Mouse (Mus musculus) ES-CJ7 (cell line): ENCODE data around the gene Sh3bgr.

ENCODE experiments used
- DNase-seq: peaks from one replicate; pipeline ENCODE4 v3.0.0; 2011; ENCODE audit warnings: low read depth, low spot score

Sh3bgr gene

GRCm38 (mm10) chr16:96199913-96200701 is at the start of gene Sh3bgr:
Gene Sh3bgr (plus strand): TSS chr16:96200450.
- DNase-seq, result peak; percentile 56

DNA sequence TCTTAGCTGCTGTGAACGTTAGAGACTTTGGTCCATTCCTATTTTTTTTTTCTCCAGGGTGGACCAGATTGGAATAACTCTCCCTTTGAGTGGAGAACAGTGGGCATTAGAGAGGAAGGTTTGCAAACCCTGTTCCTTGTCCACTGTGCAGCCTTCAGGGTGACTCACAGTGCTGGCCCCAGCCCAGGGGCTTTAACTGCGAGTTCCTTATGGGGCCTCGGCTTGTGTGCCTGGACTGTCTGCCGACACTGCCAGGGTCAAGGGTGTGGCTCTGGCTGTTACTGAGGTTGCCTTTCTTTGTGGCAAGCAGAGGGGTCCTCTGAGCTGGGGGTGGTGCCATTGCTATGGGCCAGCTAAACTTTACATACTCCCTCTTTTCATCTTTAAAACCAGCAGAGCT is 49.3 kb upstream of the Sh3bgr start:
- DNase-seq, result no peak

- peak; percentile 73 for DNase-seq
Measured at GRCm38 (mm10) chr16:96151551-96151950, 48.7 kb upstream of the Sh3bgr start.

DNA sequence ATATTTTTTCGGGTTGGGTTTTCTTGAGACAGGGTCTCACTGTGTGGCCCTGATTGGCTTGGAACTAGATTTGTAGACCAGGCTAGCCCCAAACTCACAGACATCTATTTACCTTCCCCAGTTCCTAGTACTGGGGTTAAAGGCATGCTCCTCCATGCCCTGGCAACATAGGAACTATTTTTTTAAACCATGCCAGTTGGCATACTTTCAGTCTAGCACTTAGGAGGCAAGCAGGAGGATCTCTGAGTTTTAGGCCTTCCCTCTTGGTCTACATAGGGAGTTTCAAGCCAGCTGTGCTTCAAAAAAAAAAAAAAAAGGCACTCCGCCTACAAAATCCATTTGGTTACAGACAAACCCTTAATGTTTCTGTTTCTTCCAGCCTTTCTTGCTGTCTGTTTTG is 45.8 kb upstream of the Sh3bgr start:
- DNase-seq, result no peak

- no peak for DNase-seq
Measured at GRCm38 (mm10) chr16:96156019-96156418, 44.2 kb upstream of the Sh3bgr start.

DNA sequence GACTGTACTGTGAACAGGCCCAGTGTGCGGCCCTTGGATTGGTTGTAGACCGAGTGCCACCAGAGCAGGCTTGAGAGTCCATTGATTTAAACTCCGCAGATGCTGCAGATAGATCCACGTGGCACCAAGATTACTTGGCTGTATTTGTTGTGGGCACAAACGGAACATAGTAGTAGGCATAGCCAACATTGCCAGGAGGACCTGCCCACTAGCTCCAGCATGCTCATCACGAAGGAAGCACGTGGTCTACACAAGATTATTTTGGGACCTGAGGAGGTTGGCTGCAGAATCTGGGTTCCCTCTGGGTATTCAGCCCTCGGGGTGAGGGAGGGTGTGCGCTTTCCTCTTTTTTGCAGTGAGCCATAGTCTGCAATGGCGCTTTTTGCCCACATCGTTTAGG is 43.1 kb upstream of the Sh3bgr start:
- DNase-seq, result no peak

DNA sequence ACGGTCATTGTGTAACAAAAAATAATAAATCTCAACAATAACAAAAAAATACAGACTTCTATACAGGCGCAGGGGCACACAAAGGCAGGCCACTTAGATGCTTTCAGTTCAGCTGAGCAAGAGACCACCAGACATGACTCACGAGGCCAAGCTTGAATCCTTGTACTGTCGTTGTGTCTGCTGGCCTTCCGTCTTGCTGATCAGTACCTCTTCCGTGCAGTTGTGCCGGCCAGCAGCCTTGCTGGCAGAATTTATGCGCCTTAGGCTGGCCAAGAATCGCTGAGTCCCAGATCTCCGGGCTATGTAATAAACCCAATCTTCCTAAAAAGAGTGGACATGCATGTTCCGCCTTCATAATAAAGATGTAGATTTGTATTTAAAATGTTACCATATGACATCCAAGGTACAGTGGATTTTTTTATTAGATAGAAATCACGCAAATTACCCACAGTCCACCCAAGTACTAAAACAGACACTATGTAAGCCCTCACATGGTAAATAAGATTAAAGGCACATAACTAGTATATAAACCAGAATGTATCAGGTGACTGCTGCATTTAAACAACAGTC is 41.7 kb upstream of the Sh3bgr start:
- no peak for DNase-seq

GRCm38 (mm10) chr16:96159091-96159731 is 41.0 kb upstream of the Sh3bgr start:
- peak; percentile 38 for DNase-seq

DNA sequence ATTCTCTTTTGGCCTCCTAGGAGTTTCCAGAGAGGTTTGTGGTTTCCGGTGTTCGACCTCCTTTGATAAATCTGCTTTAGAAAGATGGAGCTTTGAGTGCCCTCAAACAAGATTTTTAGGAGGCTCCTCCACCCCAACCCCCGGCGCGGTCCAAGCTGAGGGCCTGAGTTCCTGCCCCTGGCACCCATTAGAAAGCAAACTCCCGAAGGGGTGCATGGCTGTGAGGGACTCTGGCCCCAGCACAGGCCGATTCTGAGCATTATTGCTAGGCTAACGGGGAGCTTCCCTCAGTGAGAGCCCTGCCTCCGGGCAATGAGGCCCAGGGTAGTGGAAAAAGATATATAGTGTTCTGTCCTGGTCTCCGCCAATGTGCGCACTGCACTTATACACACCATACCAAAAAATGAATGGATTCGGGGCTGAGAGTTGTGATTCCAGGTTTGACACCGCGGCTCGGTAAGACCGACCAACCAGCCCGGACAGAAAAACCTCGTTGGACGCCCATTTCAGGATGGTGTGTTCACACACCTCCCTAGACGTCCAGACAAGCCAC is 40.4 kb upstream of the Sh3bgr start:
- DNase-seq, result no peak

DNA sequence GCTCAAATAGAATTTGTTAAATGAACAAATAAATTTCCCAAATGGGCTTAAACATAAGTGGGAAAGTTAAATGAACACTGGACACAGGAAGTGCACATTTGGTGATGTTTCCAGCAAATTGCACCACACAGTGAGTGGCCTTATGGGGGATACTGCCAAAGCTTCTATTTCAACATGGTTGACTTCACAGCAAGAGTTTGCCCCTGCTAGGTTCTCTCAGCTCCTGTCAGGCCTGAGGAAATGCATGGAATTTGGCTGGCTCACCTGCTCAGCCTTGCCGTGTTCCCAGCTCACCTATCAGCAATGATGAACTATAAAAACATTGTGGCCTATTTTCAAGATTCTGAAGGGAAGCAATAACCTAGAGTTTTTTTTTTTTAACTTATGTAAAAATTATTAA is 39.3 kb upstream of the Sh3bgr start:
- no peak for DNase-seq

- no peak for DNase-seq
Measured at GRCm38 (mm10) chr16:96161336-96161735, 38.9 kb upstream of the Sh3bgr start.

DNA sequence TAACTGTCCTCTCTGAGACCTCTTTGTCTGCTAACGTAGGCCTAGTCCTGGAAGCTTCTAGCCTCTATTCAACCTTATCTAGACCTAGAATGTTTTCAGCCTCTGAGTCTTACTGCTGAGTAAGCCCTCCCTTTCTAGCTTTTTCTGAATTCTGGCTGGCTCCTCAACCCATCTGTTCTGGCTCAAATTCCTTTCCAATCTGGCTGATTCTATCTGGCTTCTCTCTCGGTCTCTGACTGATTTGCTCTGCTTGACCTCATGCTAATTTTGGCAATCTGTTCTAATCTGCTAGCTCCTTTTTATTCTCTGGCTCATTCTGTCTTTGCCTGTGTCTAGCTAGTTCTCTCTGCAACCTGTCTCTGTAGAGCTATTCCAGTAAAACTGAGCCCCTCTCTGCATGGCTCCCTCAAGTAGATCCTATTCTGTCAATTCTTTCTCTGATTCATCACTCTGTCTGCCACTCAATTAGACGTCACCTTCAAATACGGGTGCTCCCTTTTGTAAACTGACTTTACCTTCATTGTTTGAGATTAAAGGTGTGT is 34.5 kb upstream of the Sh3bgr start:
- DNase-seq, result no peak

GRCm38 (mm10) chr16:96168837-96169236 is 31.4 kb upstream of the Sh3bgr start:
- DNase-seq, result no peak

- DNase-seq, result no peak
Measured at GRCm38 (mm10) chr16:96173648-96174047, 26.6 kb upstream of the Sh3bgr start.

DNA sequence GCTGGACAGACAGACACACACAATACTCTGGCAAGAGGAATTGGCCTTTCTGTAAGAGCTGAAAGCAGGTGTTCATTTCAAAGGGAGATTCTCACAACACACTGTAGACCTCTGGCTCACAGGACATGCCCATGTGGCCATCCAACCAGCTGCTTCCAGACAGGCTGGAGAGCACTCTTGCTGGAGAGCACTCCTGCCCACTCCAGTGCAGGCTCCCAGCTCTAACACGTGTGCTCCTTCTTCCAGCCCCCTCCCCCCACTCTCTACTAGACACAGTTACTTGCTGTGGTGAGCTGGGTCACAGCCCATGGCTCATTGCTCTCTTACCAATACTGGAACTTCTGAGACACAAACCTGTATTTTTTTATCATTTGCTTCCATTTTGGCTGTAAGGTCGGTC is 24.9 kb upstream of the Sh3bgr start:
- no peak for DNase-seq

GRCm38 (mm10) chr16:96179156-96179555 is 21.1 kb upstream of the Sh3bgr start:
- DNase-seq, result peak; percentile 39

DNA sequence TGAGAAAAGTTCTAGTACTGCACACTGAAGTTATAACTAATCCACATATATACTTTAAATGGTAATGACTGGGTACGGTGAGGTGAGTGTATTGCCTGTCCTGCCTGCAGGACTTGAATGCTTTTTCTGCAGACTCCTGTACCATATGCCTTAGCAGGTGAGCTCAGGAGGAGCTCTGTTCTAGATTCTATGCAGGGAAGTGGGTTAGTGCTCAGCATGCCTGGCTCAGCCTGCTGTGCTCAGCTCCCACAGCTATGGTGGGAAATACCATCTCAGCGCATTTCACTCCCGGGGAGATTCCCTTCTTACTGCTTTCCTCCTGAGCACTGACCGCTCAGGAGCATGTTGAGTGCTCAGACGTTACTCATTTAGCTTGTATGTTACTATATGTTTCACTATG is 12.6 kb upstream of the Sh3bgr start:
- no peak for DNase-seq

DNA sequence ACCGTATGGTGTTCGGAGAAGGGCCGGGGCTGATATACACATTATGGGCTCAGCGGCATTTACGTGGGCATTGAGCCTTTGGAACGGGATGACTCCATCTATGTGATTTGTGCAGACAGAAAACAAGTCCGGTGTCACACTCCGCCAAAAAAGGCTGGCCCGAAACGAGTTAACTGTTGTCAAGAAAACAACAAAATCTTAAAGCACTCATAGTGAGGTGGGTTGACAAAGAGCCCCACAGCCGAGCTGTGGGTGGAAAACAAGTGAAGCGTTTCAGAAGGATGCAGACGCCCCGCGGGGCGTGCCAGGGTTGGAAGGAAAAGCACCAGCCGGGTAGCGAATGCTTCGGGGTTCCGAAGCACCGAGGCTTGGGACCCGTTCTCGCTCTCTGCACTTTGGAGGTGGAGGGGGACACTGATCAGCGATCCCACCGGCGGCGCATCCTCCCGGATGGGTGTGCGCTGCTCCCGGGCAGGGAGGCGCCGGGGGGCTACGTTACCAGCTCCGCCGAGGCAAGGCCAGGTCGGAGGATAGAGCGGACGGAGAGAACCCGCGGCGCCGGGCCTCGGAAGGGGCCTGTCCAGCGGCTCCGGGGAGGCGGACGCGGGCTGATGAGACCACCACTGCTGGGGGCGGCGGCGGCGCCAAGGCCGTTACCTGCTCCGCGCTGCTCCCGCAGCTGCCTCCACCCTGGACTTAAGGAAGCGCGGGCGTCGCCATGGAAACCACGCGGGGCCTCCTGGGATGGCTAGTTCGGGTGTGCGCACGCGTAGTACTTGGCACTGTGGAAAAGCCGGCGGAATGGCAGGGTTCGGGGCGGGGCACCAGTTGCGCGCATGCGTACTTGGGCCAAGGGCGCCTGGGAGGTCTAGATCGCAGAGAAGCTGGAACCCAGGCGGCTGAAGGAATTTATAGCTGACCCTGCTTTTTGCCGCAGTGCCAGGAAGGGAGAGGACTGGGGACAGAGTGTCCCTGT is 8.4 kb upstream of the Sh3bgr start, which contains the start of gene Lca5l:
Gene Lca5l, minus strand, starts transcription at position 741 of the 976 bp plus-strand sequence.
- peak; percentile 99 for DNase-seq

- no peak for DNase-seq
Measured at GRCm38 (mm10) chr16:96200702-96201028, 415 bp downstream of the Sh3bgr start.

DNA sequence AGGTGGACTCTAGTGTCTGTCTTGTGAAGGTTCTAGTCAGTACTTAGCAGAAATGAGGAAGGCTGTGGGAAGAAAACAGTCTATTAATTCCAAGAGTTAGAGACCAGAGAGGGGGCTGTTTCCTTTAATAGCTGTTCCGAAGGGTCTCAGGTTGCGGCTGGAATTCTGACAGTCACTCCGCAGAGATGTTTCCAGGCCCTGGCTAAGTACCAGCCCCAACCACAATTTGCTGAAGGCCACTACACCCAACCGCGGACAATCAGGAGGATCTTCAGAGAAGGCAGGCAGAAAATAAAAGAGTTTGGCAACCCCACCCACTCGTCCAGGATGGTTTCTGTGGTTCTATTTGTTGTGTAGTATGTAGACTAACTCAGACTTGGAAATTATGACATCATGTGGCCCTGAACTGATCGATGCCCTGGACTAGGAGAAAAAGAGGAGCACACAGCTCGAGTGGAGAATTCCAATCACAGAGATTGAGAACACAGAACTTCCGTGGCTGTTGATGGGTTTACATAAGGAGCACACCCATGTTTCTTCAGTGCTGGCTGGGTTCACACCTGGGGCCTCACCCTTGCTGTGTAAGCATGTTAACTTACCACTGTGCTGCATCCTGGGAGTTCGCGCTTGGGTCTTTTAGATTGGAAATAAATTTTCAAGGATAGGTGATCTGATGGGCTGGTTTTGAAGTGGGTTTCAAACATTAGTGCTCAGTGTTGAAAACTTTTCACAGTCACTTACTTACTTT is 1.4 kb downstream of the Sh3bgr start:
- DNase-seq, result no peak
